Mouse (Mus musculus): ENCODE data around the gene Prkg1. TPM values are rescaled to one million over a fixed set of nuclear protein-coding genes. Genes with fewer than 3 reads are reported as not detected.

Gene Prkg1
- total RNA-seq, 1 experiment, result 1.5 TPM

DNA sequence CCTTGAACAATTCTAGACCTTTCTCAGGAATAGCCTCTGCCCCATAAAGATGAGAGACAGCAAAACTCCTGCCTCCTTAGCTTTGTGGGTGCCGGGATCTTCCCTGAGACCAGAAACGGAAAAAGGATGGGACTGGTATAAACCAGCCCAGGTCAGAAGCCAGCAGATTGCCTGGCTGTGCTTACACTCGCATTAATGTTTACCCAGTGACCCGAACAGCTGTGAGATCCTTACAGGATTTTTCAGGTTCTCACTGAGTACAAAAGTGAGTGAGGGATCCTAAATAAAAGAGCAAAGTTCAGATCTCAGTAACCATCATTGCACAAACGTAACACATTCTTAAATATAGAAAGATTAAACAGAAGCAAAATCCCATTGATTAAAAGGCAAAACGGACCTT, 1248.1 kb downstream of the Prkg1 start:
- H3K4me3 ChIP-seq (ENCODE audit: insufficient read depth in 1 of 2, low read depth in 1 of 2, low read length in 2 of 2, poor library complexity in 1 of 2, severe bottlenecking in 1 of 2), result no peak overlapping the region
- H3K27ac ChIP-seq (ENCODE audit: insufficient read depth, low read depth, low read length, poor library complexity, severe bottlenecking), result no peak overlapping the region
- DNase-seq (ENCODE audit: low read depth, low spot score), result no peak
- no peak for TF ChIP-seq CHD2 (IDR thresholded peaks at IDR 0.05; ENCODE audit: low read depth, low read length)
- TF ChIP-seq ZC3H11A (IDR thresholded peaks at IDR 0.05; ENCODE audit: borderline replicate concordance, low read depth, low read length), result no peak
- TF ChIP-seq ZNF384 (IDR thresholded peaks at IDR 0.05; ENCODE audit: low read depth, low read length), result no peak
- TF ChIP-seq HCFC1 (IDR thresholded peaks at IDR 0.05; ENCODE audit: borderline replicate concordance, insufficient read depth, low read length), result no peak
- TF ChIP-seq MAFK (IDR thresholded peaks at IDR 0.05; ENCODE audit: insufficient read depth, low read depth, low read length), result no peak
- H3K9ac ChIP-seq (ENCODE audit: insufficient read depth, low read depth, low read length, poor library complexity, severe bottlenecking), result no peak overlapping the region
- in situ Hi-C loops (cut with MboI; ENCODE audit: low sequenced_read_pairs in 2 of 2, unreplicated experiment in 2 of 2), result no loop called here
- peaks cover 0 to 2% of the 10 kb centered on the region in 2 experiments; a peak in 1 of 4 replicates for H3K4me1 ChIP-seq (ENCODE audit: control insufficient read depth in 2 of 2, insufficient read depth in 2 of 2, low read length in 2 of 2, poor library complexity in 1 of 2)
- no peaks in the 10 kb centered on the region for H3K9me3 ChIP-seq (ENCODE audit: control insufficient read depth, insufficient read depth, low read depth, low read length)
- no peaks in the 10 kb centered on the region for H3K36me3 ChIP-seq (ENCODE audit: control insufficient read depth, insufficient read depth, low read length, poor library complexity, severe bottlenecking)

Other genes with a start within 250 kb of the Prkg1 start
- gene A1cf, start 103.7 kb upstream of the Prkg1 start, total RNA-seq (2012; rRNA removed), result not detected in 2 replicates

All from ES-E14 (cell line).